Mouse (Mus musculus) cortical plate, adult 2 months (tissue): ENCODE measurements around the gene Ntmt1.

Source experiments
- CTCF ChIP-seq: fragments of 200-500 bp; IDR thresholded peaks from 2 replicates; pipeline ENCODE4 v1.5.1; 2011; ENCODE audit warnings: mild to moderate bottlenecking, control low read depth, low read length; ENCODE audit not compliant: insufficient read depth; ENCODE audit errors: extremely low read depth
- POLR2A ChIP-seq: fragments of 200-500 bp; IDR thresholded peaks from 2 replicates; pipeline ENCODE4 v1.6.1; 2011; ENCODE audit warnings: mild to moderate bottlenecking, low read length, control low read depth; ENCODE audit not compliant: insufficient read depth; ENCODE audit errors: extremely low read depth

DNA sequence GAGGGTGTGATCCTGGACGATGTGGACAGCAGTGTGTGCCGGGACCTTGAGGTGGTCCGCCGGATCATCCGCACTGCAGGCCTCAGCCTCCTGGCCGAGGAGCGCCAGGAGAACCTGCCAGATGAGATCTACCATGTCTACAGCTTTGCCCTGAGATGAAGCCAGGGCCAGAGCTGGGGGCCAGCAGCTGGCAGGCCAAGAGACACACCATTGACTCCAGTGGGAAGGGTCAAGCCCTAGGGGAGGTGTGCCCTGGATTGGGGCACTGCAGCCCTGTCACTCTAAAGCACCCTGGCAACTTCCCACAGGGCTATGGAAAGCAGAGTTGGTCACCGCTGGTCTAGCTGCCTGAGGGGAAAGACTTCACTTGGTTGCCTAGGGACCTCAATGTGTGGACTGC, 14.8 kb downstream of the Ntmt1 start:
- TF ChIP-seq POLR2A (no peak), CTCF (no peak)
